Mouse (Mus musculus): ENCODE measurements at regions not wholly inside any gene's neighbourhood (a gene's known extent, or its start where the extent isn't known, plus 50 kb on each side); places are given as distances from the start of the nearest gene placed in this dataset.

- no peak for TF ChIP-seq CTCF (IDR thresholded peaks at IDR 0.05)
- no peak for TF ChIP-seq EP300 (IDR thresholded peaks at IDR 0.05)
Observed at GRCm38 (mm10) chr7:55573339-55573738, 194.6 kb upstream of the Siglech start.
